Mouse (Mus musculus): ENCODE data around the gene Stac.

The Stac gene

GRCm38 (mm10) chr9:111514586-111515473, 175.3 kb downstream of the Stac start:
- DNase-seq (ENCODE audit: low spot score in 2 of 2), result peak in 1 of 2 experiments; percentile 49

Measured in right cerebral cortex, postnatal 10 days (tissue).